Mouse (Mus musculus) neutrophil, adult 5-6 weeks (primary cell): ENCODE data around the gene Mob4. TPM values are rescaled to one million over a fixed set of nuclear protein-coding genes. Genes with fewer than 3 reads are reported as not detected.

Experiments used
- ATAC-seq: fragments of 151-379, 151-347 bp; 2 replicates; pipeline ENCODE4 v1.8.0; 2017; ENCODE audit warnings: mild to moderate bottlenecking, moderate TSS enrichment; ENCODE audit not compliant: insufficient number of reproducible peaks, poor library complexity, low FRiP score, severe bottlenecking; ENCODE audit errors: extremely low read depth
- total RNA-seq: library from RNA; stranded (forward); fragments of 200-1000 nt; gene quantifications from 2 replicates; pipeline ENCODE4 v1.2.3, GENCODE M21; 2017

The Mob4 gene
- total RNA-seq, 1 experiment from 2014 or later, result 85.0 TPM

DNA sequence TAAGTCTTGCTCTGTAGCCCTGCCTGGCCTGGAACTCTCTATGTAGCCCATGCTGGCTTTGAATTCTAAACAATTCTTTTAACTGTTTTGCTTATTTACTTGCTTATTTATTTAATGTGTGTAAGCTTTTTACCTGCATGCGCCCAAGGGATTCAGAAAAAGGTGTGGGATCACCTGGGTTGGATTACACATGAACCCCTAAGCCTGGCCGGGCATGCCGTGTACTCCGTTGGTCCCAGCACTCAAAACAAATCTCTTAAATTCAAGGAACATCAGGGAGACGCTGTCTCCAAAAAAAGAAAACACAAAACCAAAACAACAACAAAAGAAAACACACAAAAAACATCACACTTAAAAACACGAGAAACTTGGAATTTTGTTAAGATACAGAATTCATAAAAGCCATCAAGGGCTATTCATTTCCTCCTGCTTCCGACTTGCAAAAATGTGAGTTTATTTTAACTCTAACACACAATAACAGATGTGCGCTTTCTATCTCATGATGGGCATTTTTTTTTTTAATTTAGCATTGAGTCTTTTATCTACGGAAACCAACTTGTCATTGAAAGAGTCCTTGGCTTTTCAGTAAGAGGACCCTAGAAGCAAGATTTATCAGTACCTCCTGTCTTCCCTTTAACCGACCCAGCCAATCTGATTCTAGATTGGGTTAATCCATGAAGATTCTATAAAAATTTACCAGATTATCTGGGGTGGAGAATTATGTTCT is 678 bp upstream of the Mob4 start:
- no peak for ATAC-seq

DNA sequence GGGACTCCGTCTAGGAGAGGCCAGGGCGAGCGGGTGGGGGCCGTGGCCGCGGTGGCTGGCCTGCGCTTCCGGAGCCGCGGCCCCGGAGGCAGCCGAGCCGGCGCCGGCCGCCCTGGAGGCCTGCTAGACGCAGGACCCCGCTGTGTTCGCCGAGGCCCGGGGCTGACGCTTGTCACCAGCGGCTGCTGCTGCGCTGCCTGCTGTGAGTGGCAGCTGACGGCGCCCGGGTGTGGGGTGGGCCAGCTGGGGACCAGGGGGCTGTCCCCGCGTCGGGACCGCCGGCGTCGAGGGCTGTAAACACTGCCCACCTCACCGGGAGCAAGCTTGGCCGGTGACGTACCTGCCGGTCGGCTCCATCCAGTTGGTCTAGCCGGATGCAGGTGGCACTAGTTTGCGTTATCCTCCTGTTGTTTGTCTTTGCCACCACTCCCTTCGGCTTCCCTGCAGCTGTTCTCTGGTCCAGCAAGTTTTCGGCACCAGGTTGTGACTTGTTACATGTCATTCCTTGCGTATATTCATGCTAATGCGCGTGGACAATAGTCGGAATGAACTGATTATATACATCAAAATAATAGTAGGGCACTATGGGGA is 488 bp downstream of the Mob4 start:
- ATAC-seq, result peak; percentile 31; the same call in 1 of the 2 replicates

DNA sequence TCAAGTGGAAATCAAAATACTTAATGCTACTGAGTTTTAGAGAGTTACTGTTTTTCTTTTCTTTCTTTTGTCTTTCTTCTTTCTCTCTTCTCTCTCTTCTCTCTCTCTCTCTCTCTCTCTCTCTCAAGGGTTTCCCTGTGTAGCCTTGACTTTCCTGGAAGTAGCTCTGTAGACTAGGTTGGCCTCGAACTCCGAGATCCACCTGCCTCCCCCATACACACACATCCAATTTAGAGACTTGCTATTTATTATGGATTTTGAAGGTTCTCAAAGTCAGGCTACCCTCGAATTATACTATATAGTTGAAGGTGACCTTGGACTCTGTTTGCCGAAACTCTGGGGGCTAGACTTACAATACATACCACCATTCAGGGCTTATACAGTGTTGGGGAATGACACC is 1.3 kb downstream of the Mob4 start:
- no peak for ATAC-seq

DNA sequence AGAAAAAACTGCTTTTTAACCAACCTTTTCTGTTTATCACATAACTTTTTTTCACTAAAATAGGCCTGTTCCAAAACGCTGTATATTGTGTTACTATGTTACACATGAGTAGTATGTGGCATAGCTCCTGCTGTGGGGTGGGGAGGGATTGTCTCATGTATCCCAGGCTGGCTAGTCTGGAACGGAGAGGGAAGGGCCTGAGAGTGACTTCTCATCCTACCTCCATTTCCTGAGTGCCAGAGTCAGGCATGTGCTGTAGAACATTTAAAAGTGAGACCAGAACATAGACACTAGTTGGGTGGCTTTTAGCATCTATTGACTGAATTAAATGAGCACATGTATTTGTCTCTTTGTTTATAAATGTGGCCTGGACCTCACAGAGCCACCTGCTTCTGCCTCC is 2.1 kb downstream of the Mob4 start:
- ATAC-seq, result no peak

DNA sequence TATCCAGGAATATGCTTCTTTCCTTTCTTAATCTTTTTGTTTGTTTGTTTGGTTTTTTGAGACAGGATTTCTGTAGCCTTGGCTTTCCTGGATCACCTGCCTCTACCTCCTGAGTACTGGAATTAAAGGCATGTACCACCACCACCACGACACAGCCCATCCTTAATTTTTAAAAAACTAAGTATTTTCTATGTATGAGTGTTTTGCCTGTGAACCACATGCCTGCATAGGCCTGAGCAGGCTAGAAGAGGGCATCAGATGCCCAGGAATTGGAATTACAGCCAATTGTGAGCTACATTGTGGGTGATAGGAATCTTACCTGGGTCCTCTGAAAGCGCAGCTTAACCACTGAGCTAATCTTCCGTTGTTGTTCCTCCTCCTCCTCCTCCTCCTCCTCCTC is 3.3 kb downstream of the Mob4 start:
- ATAC-seq, result no peak

DNA sequence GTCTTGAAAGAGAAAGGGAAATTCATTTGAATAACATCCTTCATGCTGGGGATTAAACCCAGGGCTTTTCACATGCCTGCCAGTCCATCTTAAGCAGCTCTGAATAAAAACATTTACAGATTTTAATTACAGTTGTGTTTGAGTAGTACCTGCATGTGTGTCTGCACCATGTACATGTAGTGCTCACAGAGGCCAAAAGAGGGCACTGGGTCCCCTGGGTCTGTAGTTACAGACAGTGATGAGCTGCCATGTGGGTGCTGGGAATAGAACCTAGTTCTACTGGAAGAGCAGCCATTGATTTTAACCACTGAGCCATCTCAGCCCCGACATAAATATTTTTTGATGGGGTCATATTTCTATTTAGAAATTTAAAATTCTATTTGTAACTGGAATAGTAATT is 4.8 kb downstream of the Mob4 start:
- ATAC-seq, result no peak

DNA sequence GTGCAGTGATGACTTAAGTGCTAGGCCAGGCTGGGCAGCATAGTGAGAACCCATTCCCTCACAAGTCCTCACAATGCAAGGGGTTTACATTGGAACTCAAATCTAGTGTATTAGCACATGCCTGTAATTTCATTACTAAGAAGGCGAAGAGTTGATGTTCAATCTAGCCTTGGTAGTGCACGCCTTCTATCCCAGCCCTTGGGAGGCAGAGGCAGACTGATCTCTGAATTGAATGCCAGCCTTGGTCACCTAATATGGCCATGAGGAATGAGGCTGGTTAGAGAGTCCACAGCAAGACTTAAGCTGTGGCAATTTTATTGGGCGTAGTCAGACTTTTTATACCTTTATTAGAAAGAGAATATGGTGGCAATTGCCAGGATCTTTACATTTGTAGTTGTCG is 13.3 kb downstream of the Mob4 start:
- ATAC-seq, result no peak

DNA sequence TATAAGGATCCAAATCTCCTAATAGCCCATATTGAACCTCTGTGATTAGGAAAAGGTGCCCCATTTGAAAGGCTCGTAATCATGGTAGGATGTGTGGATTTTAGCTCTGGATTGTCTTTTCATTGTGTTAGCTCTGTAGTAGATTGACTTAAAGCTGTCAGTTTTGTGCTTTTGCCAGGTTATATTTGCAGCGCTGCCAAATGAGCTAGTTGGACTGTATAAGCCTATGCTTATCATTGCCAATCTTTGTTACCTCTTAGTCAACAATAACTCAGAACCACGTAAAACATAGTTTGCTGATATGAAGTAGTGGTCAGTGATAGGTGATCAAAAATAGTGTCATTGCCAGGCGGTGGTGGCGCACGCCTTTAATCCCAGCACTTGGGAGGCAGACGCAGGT is 14.5 kb downstream of the Mob4 start:
- no peak for ATAC-seq

DNA sequence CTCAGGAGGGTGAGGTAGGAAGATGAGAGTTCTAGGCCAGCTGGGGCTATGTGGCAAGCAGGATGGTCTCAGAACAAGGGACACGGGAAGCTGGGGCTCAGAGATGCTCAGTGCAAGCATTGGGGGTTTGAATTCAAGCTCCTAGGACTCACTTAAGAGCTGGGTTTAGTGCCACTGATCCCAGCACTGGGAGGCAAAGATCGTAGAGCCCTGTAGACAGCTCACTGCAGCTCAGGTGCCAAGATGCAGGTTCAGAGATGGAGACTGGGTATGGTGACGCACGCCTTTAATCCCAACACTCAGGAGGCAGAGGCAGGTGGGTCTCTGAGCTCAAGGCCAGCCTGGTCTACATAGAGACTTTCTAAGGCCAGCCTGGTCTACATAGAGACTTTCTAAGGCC is 26.3 kb downstream of the Mob4 start:
- no peak for ATAC-seq

DNA sequence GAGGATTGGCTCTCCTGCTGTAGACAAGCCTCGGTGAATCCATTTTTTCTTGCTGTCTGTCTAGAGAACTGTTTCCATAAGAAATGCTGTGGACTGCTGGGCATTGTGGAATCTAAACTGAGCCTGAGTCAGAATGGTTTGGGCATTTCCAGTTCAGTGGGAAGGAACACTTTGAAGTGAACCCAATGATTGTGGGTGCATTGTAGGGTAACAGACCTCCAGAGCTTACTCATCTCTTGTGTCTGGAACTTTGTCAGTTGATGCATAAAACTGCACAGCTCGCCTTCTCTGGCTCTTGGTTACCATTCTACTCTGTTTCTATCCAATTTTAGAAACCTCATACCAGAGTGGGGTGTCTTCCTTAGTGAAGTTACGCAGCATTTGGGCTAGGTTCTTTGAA is 27.2 kb downstream of the Mob4 start:
- ATAC-seq, result no peak

DNA sequence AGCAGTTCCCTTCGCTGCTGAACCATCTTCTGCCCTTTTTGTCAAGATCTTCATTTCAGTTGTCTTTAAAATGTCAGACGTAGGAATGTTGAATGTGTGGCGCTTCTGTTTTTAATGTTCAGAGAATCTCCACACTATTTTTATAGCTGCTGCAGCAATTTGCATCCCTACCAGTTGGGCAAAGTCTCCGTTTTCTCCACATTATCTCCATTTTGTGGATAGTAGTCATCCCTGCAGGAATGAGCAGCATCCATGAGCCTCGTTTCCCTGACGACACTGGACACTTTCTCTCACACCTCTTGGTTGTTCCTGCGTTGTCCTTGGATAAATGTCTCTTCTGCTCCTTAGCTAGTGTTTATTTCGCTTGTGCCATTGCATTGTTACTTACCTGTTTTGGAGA is 27.8 kb downstream of the Mob4 start:
- no peak for ATAC-seq

DNA sequence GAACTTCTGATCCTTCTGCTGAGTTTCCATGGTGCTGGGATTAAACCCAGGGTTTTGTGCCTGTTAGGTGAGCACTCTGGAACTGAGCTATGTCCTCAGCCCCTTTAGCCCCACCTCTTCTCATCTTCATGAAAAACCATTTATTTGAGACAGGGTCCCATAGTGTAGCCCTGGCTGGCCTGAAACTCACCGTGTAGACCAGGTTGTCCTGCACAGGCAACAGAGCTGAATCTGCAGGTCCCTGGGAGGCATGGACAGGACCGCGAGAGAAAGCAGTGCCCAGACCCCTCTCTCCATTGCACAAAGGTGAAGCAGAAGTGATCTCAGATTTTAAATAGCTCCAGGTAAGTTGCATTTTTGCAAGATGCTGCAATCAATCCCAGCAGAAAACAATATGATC is 29.2 kb downstream of the Mob4 start:
- ATAC-seq, result no peak

DNA sequence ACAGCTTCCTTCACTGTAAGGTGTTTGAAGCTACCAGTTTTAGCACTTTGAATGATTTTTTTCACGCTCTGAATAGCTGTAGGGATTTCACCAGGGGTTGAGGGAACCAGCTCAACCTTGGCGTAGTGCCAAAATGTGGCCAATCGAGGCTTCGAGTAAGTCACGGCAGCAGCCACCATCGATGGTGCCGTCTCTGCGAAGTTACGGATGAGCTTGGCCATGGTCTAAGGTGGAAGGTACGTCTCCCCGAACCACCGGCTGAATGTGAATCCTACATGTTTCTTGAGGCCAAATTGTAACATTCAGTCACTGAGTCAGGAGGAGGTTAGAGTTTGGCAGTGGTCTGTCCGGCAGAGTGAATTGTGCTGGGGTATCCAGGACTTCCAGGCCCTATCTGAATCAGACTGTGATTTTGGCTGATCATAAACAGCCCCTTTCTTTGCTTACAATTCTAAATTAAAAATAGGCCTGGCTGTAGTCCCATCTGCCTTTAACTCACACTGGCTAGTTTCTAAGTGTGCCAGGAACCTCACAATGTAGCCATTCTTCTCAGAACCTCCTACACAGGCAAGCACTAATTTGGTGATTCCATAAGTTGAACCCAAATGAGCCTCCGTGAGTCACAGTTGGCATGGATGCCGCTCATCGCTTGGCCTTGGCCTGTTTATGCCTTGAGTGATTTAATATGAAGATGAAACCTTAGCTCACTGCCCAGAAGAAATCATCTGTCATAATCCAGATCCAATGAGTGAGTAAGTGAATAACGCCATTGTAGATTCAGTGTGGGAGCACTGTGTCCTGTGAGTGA is 30.0 kb downstream of the Mob4 start:
- no peak for ATAC-seq

DNA sequence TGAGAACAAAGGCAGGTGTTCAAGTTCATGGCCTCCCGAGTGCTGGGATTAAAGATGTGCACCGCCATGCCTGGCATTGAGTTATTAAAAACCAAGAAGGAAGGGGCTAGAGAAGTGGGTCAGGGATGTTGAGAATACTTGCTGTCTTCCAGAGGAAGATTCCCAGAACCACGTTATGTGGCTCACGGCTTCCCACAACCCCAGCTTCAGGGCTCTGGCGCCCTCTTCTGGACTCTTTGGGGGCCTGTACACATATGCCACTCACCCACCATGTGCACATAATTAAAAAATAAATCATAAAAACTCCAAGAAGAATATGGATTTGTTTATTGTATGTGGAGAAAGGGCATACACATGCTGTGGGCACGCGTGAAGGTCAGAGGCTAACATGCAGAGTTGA is 30.9 kb downstream of the Mob4 start:
- ATAC-seq, result 0 out of 2 replicates have a peak, but pooled peaks have one; percentile 23

DNA sequence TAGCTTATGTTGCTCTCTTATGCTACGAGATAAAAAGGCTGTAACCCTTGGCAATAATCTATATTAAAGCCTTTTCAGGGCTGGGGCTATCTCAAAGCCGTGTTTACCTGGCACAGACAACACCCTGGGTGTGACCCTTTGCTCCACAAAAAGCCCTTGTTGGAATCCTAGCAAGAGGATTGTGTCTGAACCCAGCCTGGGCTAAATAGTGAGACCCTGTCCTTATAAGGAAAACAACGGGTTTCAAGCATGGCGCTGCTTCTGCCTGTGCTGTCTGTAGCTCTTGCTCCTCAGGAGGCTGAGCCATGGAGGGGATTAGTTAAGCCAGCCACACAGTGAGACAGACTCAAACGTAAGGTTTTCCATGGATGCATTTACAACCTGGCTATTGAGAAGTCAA is 31.8 kb downstream of the Mob4 start:
- ATAC-seq, result no peak

DNA sequence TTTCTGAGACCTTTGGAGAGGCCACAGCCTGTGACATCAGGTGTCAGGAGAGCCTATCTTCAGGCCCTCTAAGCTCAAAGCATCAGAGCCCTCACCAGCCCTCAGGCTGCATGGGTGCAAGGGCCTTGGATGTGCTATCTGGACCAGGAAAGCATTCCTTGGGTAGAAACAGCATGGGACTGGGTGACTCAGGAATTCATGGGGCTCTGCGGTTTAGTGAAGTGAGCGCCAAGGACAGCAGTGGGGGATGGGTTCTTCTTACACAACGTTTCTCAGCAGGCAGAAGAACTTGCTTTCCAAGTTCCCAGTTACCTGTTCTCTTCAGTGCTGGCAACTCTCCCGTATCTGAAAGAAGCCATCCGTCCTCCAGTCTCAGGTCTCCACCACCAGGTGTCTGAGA is 33.0 kb downstream of the Mob4 start:
- no peak for ATAC-seq

DNA sequence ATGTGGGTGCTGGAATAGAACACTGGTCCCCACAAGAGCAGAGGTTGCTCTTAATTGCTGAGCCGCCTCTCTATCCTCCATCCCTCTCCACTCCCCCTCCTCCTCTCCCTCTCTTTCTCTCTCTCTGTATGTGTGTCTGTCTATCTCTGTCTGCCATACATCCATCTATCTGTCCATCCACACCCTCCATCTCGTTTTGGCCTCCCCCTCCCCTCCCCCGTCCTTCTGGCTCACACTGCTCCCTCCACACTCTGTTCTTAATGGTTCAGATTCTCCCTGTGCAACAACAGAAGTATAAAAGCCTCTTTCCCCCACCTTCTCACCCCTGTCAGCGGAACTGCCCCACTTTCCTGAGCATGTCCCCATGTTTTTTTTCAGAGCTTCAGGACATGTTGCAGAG is 36.5 kb downstream of the Mob4 start:
- ATAC-seq, result no peak

DNA sequence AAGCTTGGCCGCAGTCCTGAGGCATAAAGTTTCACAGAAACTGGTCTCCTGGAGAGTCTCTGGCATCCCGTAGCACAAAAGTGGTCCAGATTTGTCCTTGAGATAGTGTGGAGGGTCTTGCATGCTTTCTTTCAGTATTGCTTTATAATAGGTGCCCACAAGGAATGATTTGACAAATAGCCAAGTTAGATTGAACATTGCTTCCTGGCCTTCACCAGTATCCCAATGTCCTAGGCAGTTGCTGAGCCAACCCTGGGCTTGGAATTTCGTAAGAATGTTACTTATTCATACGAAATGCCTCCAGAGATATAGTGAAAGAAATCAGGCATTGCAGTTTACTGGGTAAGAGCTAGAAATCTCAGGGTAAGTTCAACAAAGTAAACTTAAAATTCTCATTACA is 37.6 kb downstream of the Mob4 start:
- ATAC-seq, result no peak

DNA sequence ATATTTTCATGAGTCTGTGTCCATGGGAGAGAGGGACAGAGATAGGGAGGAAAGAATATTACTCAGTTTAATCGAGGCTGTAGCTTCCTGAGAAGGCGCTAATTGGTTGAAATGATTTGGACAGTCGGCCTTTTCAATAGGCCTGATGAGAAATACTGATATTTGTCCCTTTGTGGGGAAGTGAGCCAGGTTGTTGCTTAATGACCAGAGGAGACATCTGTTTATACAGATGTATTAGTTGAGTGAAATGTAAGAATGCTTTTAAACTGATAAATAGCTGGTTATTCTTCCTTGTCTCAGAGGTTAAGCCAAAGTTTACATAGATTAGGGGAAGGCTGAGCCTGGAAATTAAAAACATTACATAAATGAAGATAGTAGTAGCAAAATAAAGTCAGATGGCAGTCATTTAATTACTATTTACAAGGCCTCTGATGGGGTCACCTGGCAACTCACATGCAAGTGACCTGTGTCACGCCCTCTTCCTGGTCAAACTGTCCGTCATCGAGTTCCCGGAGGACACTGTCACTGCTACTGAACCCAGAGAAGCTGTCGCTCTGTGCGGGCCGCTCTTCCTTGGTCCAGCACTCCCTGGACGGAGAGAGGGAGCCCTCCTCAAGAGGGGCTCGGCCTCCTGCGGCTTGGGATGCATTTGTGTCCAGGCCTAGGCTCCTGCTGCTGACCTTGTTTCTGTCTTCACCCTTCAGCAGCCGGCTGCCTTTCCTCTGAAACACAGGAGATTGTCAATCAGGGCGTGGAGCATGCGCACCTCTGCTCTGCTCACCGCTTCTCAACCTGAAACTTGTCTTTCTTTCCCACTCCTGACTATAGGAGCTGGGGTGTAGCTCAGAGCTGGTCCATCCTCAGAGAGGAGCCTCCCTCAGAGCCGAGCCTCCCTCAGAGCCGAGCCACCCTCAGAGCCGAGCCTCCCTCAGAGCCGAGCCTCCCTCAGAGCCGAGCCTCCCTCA is 40.6 kb downstream of the Mob4 start:
- no peak for ATAC-seq
